Mouse (Mus musculus) forebrain, embryonic 16.5 days (tissue): ENCODE measurements around the gene Chrng. TPM values are rescaled to one million over a fixed set of nuclear protein-coding genes. Genes with fewer than 3 reads are reported as not detected.

Source experiments
- ATAC-seq: fragments of 200-750 bp; cut with Nextera tagmentation; 2 replicates; pipeline ENCODE4 v1.8.0; 2017; ENCODE audit warnings: mild to moderate bottlenecking, moderate library complexity
- H3K27ac ChIP-seq: fragments of 300-500 bp; sonication (generic); 2 replicates; pipeline ENCODE4 v1.5.1; 2014; ENCODE audit warnings: low read length, control low read depth
- H3K27me3 ChIP-seq: fragments of 300-500 bp; sonication (generic); replicated peaks from 2 replicates; pipeline ENCODE4 v1.6.1; 2014; ENCODE audit warnings: low read length; ENCODE audit not compliant: control insufficient read depth, insufficient read depth
- H3K36me3 ChIP-seq: fragments of 300-500 bp; sonication (generic); 2 replicates; pipeline ENCODE4 v1.6.1; 2014; ENCODE audit not compliant: control insufficient read depth, insufficient read depth
- H3K4me1 ChIP-seq: fragments of 300-500 bp; sonication (generic); replicated peaks from 2 replicates; pipeline ENCODE4 v1.6.1; 2014; ENCODE audit warnings: low read length; ENCODE audit not compliant: control insufficient read depth, insufficient read depth
- H3K4me2 ChIP-seq: fragments of 300-500 bp; sonication (generic); 2 replicates; pipeline ENCODE4 v1.6.1; 2014; ENCODE audit warnings: mild to moderate bottlenecking, low read length, control low read depth
- H3K4me3 ChIP-seq: fragments of 300-500 bp; sonication (generic); replicated peaks from 2 replicates; pipeline ENCODE4 v1.5.1; 2014; ENCODE audit warnings: mild to moderate bottlenecking, low read length, control low read depth
- H3K9ac ChIP-seq: fragments of 300-500 bp; sonication (generic); replicated peaks from 2 replicates; pipeline ENCODE4 v1.6.1; 2014; ENCODE audit warnings: low read depth, low read length, control low read depth
- H3K9me3 ChIP-seq: fragments of 300-500 bp; sonication (generic); 2 replicates; pipeline ENCODE4 v1.6.1; 2016; ENCODE audit warnings: low read length; ENCODE audit not compliant: control insufficient read depth
- WGBS: fragments of 180-500 bp; shearing (Covaris S2); extraction: QIAGEN DNeasy Blood & Tissue Kit; methylation state at CpG from one replicate; pipeline ENCODE4 v1.1.7; 2014; 5-methylcytosine and 5-hydroxymethylcytosine counted together
- polyA plus RNA-seq: library from polyadenylated mRNA; unstranded; fragments of >200 nt; fragmentation: Nextera tagmentation; extraction: Ambion mirVana; gene quantifications from 2 replicates; pipeline ENCODE4 v1.2.1, GENCODE M21; 2015

Chrng gene
- polyA plus RNA-seq, 1 experiment from 2014 or later, result not detected

DNA sequence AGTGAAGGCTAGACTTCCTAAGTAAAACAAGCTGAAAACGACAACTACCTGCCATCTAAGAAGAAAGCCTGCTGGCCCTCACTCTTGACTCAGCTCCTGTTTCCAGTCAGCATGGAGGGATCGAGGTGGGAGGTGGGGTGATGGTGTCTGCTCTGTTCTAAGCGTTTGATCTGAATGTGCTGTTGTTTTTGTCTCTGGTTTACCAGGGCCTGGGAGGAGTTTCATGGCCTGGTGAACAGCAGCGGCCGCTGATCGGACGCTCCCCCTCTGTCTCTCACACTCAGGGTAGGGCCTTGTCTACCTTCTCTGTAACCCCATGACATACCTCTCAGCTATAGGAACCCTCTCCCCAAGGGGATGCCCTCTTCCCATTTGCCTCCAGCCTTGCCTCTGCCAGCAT is 27.7 kb downstream of the Chrng start:
- H3K4me2 ChIP-seq, result no peak overlapping the region
- no peak overlapping the region for H3K4me3 ChIP-seq
- H3K27ac ChIP-seq, result no peak overlapping the region
- WGBS, result 78% methylated on average over 7 of the region's 7 CpGs
- peaks cover 30% of the 10 kb centered on the region for H3K36me3 ChIP-seq
- no peaks in the 10 kb centered on the region for H3K4me1 ChIP-seq
- no peaks in the 10 kb centered on the region for H3K9me3 ChIP-seq
- no peaks in the 10 kb centered on the region for H3K27me3 ChIP-seq
- H3K9ac ChIP-seq, result no peak overlapping the region
- ATAC-seq, result no peak

DNA sequence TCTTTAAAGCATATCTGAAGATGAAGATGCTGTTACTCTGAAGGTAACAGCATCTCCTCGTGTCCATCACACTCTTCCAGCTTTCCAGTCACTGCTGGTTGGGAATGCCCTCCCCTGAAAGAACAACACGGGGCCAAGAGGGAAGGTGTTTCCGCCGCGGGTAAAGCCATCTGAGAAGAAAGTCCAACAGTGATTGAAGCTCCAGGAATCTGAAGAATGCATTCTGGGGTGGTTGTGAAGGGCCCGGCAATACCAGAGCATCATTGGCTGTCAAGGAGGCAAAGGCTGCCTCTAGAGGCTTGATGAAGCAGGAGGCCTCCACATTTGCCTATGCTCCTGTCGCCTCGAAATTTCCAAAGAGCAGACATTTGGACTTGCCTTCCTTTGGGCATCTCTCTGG is 34.6 kb downstream of the Chrng start:
- WGBS, result 79% methylated on average over 8 of the region's 8 CpGs
- H3K4me2 ChIP-seq, result no peak overlapping the region
- H3K27me3 ChIP-seq, result no peaks in the 10 kb centered on the region
- H3K9me3 ChIP-seq, result no peaks in the 10 kb centered on the region
- H3K36me3 ChIP-seq, result peaks cover 8% of the 10 kb centered on the region
- H3K9ac ChIP-seq, result no peak overlapping the region
- no peaks in the 10 kb centered on the region for H3K4me1 ChIP-seq
- H3K27ac ChIP-seq, result no peak overlapping the region
- H3K4me3 ChIP-seq, result no peak overlapping the region
- no peak for ATAC-seq

DNA sequence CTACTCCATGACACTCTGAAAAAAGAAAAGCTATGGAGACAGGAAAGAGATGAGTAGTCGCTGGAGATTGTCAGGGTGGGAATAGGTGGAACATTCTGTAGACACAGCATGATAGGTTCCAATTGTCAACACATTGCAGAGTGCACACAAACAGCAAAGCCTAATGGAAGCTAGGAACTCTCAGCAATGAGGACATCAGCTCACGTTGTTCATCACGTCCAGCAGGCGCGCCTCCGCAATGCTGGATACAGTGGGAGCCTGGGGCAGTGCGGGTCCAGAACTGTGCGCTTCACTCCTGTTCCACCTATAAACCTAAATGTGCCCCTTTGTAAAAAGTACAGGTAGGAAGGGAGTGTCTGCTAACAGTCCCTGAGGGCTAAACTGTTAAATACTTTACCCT is 38.6 kb downstream of the Chrng start:
- WGBS, result 90% methylated on average over 8 of the region's 8 CpGs
- ATAC-seq, result no peak
- Histone ChIP-seq H3K9me3 (no peaks in the 10 kb centered on the region), H3K4me3 (no peak overlapping the region), H3K9ac (no peak overlapping the region), H3K27ac (no peak overlapping the region), H3K4me1 (no peaks in the 10 kb centered on the region), H3K36me3 (peaks cover 3% of the 10 kb centered on the region), H3K27me3 (no peaks in the 10 kb centered on the region), H3K4me2 (no peak overlapping the region)

DNA sequence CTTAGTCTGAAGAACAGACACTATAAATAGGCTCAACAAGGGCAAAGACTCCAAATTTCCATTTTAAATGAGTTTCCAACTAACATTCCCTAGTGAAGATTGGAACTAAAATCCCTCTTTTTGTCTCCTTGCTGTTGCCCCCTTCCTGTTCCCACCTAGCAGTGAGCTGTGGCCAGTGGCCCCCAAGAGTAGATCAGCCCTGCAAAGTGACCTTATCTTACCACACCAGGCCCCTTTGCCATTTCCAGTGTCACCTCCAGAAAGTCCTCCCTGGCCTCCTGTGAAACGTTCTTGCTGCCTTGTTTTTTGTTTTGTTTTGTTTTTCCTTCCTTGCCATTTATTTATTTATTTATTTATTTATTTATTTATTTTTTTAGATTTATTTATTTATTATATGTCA is 41.0 kb downstream of the Chrng start:
- no peaks in the 10 kb centered on the region for H3K4me1 ChIP-seq
- no peak overlapping the region for H3K4me2 ChIP-seq
- ATAC-seq, result no peak
- WGBS, result 57% methylated on average over 1 of the region's 1 CpGs
- H3K27ac ChIP-seq, result no peak overlapping the region
- no peaks in the 10 kb centered on the region for H3K36me3 ChIP-seq
- H3K9me3 ChIP-seq, result no peaks in the 10 kb centered on the region
- H3K9ac ChIP-seq, result no peak overlapping the region
- H3K4me3 ChIP-seq, result no peak overlapping the region
- H3K27me3 ChIP-seq, result no peaks in the 10 kb centered on the region

DNA sequence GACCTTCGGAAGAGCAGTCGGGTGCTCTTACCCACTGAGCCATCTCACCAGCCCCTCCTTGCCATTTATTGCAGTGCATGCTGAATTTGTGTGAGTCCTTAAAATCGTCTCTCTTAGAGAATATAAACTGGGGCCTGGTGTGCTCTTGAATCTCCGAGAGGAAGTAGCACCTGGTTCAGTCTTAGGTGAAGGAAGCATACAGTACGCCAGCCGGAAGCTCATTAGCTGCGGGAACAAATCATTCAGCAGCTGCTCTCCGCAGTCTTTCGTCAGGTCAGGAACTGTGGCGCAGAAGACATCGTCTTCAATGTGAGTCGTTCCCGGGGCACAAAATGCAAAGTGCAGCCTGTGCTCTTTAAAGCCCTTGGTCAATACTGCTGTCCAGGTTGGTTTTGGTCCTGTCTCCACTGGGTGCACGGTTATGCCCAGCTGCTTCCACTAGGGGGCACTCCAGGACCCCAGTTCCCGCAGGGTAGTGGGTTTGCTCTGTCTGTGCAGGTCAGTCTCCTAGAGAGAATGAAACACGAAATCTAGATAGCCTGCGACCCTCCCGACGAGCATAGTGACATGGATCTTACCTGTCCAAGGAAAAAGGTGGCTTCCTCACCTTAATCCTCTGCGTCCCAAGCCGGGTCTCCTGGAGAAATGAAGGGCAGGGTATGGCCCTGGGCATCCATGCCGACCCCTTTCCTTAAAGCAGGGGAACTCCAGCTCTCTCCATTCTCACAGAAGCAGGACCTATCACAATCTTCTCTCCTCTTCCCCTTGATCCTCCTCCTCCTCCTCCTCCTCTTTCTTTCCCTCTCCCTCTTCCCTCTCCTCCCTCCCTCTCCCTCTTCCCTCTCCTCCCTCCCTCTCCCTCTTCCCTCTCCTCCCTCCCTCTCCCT is 41.7 kb downstream of the Chrng start:
- H3K9me3 ChIP-seq, result no peaks in the 10 kb centered on the region
- peak overlapping the region; percentile 27 for H3K4me2 ChIP-seq
- no peaks in the 10 kb centered on the region for H3K36me3 ChIP-seq
- H3K4me1 ChIP-seq, result no peaks in the 10 kb centered on the region
- 24% methylated on average over 22 of the region's 22 CpGs for WGBS
- peak; percentile 83 for ATAC-seq
- no peaks in the 10 kb centered on the region for H3K27me3 ChIP-seq
- no peak overlapping the region for H3K9ac ChIP-seq
- H3K4me3 ChIP-seq, result no peak overlapping the region
- no peak overlapping the region for H3K27ac ChIP-seq

DNA sequence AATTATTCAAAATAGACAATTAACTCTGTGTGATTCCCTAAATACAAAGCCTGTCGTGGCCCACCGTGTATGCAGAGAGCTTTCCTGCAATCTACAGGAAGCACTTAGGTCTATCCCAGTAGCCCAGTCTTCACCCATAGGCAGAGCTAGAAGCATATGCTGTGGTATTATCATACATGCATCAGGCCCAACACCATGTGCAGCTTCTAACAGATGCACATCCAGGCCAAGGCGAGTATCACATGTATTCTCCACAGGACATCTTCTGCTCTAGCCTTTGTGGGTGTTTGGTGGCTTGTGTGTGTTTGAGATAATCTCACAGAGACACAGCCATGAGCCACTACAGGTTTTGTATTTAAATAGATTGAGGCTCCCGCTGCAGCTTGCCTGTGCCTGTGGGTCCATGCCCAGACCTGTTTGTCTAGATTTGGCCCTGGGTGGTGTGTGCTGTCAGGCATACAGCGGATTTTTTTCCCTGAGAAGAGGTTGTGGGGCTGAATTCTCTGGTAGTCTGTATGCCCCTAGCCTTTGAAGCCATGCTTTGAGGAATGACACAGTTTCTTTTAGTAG is 47.7 kb downstream of the Chrng start:
- Histone ChIP-seq H3K36me3 (no peaks in the 10 kb centered on the region), H3K9me3 (no peaks in the 10 kb centered on the region), H3K4me2 (no peak overlapping the region), H3K27ac (no peak overlapping the region), H3K9ac (no peak overlapping the region), H3K4me1 (no peaks in the 10 kb centered on the region), H3K27me3 (no peaks in the 10 kb centered on the region), H3K4me3 (no peak overlapping the region)
- 48% methylated on average over 5 of the region's 5 CpGs for WGBS
- ATAC-seq, result no peak

DNA sequence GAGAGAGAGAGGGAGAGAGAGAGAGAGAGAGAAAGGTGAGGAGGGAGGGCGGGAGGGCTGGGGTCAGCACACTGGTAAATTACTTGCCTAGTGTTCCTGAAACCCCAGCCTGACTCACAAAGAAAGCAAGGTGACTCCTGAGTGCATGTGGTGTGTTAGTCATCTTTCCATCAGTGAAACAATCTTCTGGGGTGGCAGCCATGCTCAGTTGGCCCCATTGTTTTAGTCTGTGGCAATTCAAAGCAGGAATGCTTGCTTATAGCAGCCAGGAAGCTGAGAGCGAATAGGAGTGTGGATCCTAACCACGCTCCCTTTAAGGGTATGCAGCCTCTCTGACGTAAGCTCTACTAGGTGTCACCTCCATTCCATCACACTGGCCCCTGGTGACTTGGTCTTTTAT is 50.7 kb downstream of the Chrng start:
- Histone ChIP-seq H3K9ac (no peak overlapping the region), H3K4me1 (no peaks in the 10 kb centered on the region), H3K9me3 (no peaks in the 10 kb centered on the region), H3K4me2 (no peak overlapping the region), H3K4me3 (no peak overlapping the region), H3K27me3 (no peaks in the 10 kb centered on the region), H3K27ac (no peak overlapping the region), H3K36me3 (no peaks in the 10 kb centered on the region)
- ATAC-seq, result no peak
- WGBS, result 67% methylated on average over 4 of the region's 4 CpGs

DNA sequence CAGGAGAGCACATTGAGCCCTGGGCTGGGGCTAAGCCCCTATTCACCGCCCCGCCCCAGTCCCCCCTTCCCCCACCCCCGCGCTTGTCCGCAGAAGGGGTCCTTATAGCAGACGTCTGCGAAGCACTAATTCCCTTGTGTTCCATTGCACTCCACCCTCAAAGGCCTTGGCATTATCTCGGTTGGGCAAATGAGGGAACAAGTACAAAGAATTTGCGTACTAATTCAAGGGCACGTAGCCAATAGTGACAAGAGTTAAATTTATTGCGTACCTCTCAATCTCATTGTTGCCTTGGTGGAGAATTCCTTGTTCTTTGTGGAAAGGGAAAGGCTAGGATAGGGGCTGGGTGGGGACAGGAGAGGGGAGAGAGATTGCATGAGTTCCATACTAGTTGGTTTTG is 53.2 kb downstream of the Chrng start:
- Histone ChIP-seq H3K4me2 (no peak overlapping the region), H3K9ac (no peak overlapping the region), H3K27ac (no peak overlapping the region), H3K4me1 (no peaks in the 10 kb centered on the region), H3K27me3 (peaks cover 9% of the 10 kb centered on the region; the same call in 1 of the 2 replicates), H3K9me3 (no peaks in the 10 kb centered on the region), H3K36me3 (no peaks in the 10 kb centered on the region), H3K4me3 (no peak overlapping the region)
- no peak for ATAC-seq
- 8% methylated on average over 11 of the region's 11 CpGs for WGBS

DNA sequence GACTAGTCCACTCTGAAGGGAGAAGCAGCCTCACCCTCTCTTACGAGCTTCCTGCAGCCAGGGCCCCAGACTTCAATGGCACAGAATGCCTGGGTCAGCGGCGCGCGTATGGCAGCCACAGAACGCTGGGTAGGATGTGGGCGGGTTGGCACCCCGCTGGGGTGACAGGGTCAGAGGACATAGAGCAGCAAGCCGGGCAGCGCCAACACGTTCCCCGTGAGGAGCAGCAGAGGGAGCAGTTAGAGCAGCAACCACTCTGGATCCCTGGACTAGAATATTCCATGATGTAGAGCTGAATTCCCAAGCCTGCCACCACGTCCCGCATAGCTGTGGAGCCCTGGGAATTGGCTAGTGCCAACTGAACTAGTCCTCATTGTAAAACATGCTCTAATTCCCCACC is 54.0 kb downstream of the Chrng start:
- Histone ChIP-seq H3K4me2 (no peak overlapping the region), H3K36me3 (no peaks in the 10 kb centered on the region), H3K9me3 (no peaks in the 10 kb centered on the region), H3K4me3 (no peak overlapping the region), H3K4me1 (peaks cover 3% of the 10 kb centered on the region; the same call in 1 of the 2 replicates), H3K27me3 (peaks cover 9% of the 10 kb centered on the region; the same call in 1 of the 2 replicates), H3K9ac (no peak overlapping the region), H3K27ac (no peak overlapping the region)
- WGBS, result 17% methylated on average over 14 of the region's 14 CpGs
- ATAC-seq, result no peak
